Mouse (Mus musculus) brown adipose tissue, adult 24 weeks (tissue): ENCODE data around the gene Cbs. TPM values are rescaled to one million over a fixed set of nuclear protein-coding genes. Genes with fewer than 3 reads are reported as not detected.

Experiments
- polyA plus RNA-seq: library from polyadenylated mRNA; stranded (reverse); fragments of >200 nt; gene quantifications from 2 replicates; pipeline ENCODE4 v1.2.4, GENCODE M21; 2012; ENCODE audit not compliant: missing spikeins, insufficient read depth, insufficient read length

Cbs gene
- polyA plus RNA-seq, 1 experiment = 1.1 TPM

Other genes with a start within 250 kb of the Cbs start
- 7.0 and 15.9 TPM in 2 replicates for gene Wdr4, start 117.3 kb downstream of the Cbs start, polyA plus RNA-seq
- gene Ndufv3, start 117.1 kb downstream of the Cbs start, polyA plus RNA-seq = 1,109 and 1,394 TPM in 2 replicates
- 5.8 and 7.0 TPM in 2 replicates for gene Pknox1, start 72.5 kb downstream of the Cbs start, polyA plus RNA-seq
- 49.0 and 55.5 TPM in 2 replicates for gene U2af1, start 21.7 kb upstream of the Cbs start, polyA plus RNA-seq
- not detected in 2 replicates for gene Cryaa, start 40.6 kb upstream of the Cbs start, polyA plus RNA-seq
- gene Sik1, start 218.6 kb upstream of the Cbs start, polyA plus RNA-seq = 9.6 and 39.2 TPM in 2 replicates